Mouse (Mus musculus) spleen, adult 2 months (tissue): ENCODE data around the gene Hcar2.

Source experiments
- CTCF ChIP-seq: fragments of 200-500 bp; IDR thresholded peaks from 2 replicates; pipeline ENCODE4 v1.5.1; 2011; ENCODE audit warnings: mild to moderate bottlenecking, inconsistent platforms; ENCODE audit not compliant: insufficient read depth, insufficient read length, insufficient replicate concordance; ENCODE audit errors: extremely low read depth
- POLR2A ChIP-seq: fragments of 200-500 bp; IDR thresholded peaks from 2 replicates; pipeline ENCODE4 v1.6.1; 2011; ENCODE audit warnings: low read depth, low read length, inconsistent platforms

- TF ChIP-seq POLR2A (no peak), CTCF (no peak)
Measured at GRCm38 (mm10) chr5:123880778-123881177, 15.5 kb upstream of the Hcar2 start.
